ENCODE assay signal across 20 mouse cellular contexts in the genomic region with DNA sequence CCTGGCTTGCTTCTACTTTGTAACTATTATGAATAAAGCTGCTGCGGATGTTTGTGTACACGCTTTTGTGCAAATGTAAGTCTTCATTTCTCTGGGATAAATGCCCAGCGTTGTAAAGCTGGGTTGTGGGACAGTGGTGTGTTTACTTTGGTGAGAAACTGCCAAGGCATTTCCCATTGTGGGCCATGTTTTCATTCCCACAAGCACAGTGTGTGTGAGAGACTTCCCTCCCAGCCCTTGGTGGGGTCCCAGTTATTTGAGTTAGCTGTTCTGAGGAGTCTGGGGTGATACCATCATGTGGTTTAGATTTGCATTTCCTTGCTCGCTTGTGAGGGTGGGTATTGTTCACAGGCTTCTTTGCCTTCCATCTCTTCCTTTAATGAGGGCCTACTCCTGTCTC.
"Had no signal": no experiment of that assay in that cellular context is flagged by ENCODE, and none has a peak within 500 bp of the region (broad histone marks: within the 10 kb centered on the region; RNA-seq: fewer than 3 reads in every experiment).

No protein-coding gene starts in this region.

- H3K36me3 ChIP-seq: lung, embryonic 15.5 days; midbrain, embryonic 10.5 days; midbrain, embryonic 12.5 days; neural tube, embryonic 13.5 days; neural tube, embryonic 15.5 days had no signal

- H3K4me3 ChIP-seq: lung, embryonic 15.5 days; midbrain, embryonic 10.5 days; midbrain, embryonic 12.5 days; myocyte; neural tube, embryonic 13.5 days; neural tube, embryonic 15.5 days had no signal

- H3K4me2 ChIP-seq: lung, embryonic 15.5 days; midbrain, embryonic 12.5 days; neural tube, embryonic 13.5 days; neural tube, embryonic 15.5 days had no signal

- H3K9ac ChIP-seq: liver, embryonic 14.5 days; lung, embryonic 15.5 days; midbrain, embryonic 12.5 days; neural tube, embryonic 13.5 days; neural tube, embryonic 15.5 days had no signal

- H3K27ac ChIP-seq: liver, embryonic 14.5 days; lung, embryonic 15.5 days; midbrain, embryonic 10.5 days; midbrain, embryonic 12.5 days; neural tube, embryonic 13.5 days; neural tube, embryonic 15.5 days had no signal

- H3K27me3 ChIP-seq: lung, embryonic 15.5 days; neural tube, embryonic 13.5 days; neural tube, embryonic 15.5 days had no signal

- ATAC-seq: lung, postnatal 0 days; midbrain, embryonic 16.5 days had no signal

- DNase-seq: lung, adult 18-20 months; lung, postnatal 36 days; midbrain, embryonic 14.5 days; retina, postnatal 1 day; right cerebral cortex, adult 18-20 months; right cerebral cortex, postnatal 25 days; right cerebral cortex, postnatal 4 days; spleen, adult 18-20 months; thymus, adult 18-20 months; thymus, postnatal 14 days; thymus, postnatal 36 days had no signal

- H3K4me1 ChIP-seq: lung, embryonic 15.5 days; midbrain, embryonic 10.5 days; midbrain, embryonic 12.5 days; neural tube, embryonic 15.5 days had no signal

- H3K9me3 ChIP-seq: lung, embryonic 15.5 days; midbrain, embryonic 10.5 days; midbrain, embryonic 12.5 days; neural tube, embryonic 13.5 days; neural tube, embryonic 15.5 days had no signal
